Mouse (Mus musculus) brain, embryonic 18.5 days (tissue): Measurements from ENCODE around the gene Gm17555.
"Not testable (repeated sequence)": the region's sequence is repeated elsewhere in the genome, so short reads cannot be mapped to it uniquely, and the experiment has no call there.

Experiments
- DNase-seq: peaks from one replicate; pipeline ENCODE4 v3.0.0-alpha.2; 2012; ENCODE audit warnings: low read depth, low spot score

The Gm17555 gene

GRCm38 (mm10) chr2:126214800-126215199 lies at the start of gene Gm17555:
Gene Gm17555, plus strand, starts transcription at chr2:126215100.
- not testable (repeated sequence) for DNase-seq

DNA sequence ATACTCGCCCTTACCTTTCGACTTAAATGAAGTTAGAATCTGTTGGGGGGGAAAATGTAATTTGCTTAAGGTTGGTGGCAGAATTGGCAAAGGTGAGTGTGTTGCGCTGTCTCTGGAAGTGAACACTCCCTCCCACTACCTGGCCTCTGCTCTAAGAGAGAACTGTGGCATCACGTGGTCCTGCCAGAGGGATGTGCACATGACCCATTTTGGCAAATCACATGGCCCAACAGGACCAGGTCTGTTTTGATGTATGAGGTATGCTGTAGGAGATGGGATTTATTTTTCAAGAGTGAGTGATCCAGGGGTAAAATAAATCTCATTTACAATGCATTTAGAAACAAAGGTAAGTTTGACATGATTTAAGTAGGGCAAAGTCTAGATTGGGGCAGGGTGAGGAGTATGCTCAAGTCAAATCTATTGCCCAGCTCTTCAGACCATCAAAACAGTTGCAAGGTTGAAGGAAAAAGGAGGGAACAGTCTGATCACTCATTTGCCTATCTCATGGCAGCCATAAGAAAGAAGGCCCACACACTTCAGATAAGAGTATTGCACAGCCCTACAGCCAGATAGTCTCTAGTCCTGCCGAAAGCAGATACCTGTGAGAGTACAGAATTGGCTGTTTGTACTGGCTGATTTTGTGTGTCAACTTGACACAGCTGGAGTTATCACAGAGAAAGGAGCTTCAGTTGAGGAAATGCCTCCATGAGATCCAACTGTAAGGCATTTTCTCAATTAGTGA lies 49.5 kb upstream of the Gm17555 start:
- DNase-seq, result no peak

- no peak for DNase-seq
Measured at GRCm38 (mm10) chr2:126166335-126166734, 48.6 kb upstream of the Gm17555 start.

- DNase-seq, result no peak
Measured at GRCm38 (mm10) chr2:126166848-126167617, 47.9 kb upstream of the Gm17555 start.

DNA sequence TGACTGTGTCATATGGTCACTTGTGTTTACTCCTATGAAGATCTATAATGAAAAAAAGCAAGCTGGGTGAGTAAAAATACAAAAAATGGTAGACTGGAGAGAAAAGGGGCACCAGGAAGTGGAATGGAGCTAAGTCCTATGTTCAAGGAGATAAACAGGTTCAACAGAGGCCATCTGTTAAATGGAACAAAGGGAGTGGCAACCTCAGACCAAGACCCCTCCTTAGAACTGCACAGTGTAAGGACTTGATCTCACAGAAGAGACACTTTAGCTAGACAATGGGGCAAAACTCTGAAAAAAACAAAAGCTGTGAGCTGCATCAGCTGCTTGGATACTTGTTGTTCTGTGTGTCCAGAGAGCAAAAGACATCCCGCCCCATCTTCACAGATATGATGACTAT lies 43.5 kb upstream of the Gm17555 start:
- DNase-seq, result no peak

- no peak for DNase-seq
Measured at GRCm38 (mm10) chr2:126191306-126191705, 23.6 kb upstream of the Gm17555 start.

DNA sequence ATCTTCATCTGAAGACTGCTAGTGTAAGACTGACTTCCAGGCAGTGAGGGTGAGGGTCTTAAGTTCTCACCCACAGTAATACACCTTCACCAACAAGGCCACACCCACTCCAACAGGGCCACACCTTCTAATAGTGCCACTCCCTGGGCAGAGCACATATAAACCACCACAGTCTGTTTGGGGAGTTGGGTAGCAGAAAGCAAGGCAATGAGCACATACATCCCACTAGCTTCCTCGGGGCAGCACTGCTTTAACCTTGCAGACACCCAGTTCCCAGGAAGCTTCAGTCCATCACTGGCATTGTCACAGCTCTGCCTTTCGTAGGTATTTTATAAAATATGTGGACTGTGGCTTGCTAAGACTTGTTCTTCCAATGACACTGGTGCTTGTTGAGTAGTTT lies 22.8 kb upstream of the Gm17555 start:
- no peak for DNase-seq

DNA sequence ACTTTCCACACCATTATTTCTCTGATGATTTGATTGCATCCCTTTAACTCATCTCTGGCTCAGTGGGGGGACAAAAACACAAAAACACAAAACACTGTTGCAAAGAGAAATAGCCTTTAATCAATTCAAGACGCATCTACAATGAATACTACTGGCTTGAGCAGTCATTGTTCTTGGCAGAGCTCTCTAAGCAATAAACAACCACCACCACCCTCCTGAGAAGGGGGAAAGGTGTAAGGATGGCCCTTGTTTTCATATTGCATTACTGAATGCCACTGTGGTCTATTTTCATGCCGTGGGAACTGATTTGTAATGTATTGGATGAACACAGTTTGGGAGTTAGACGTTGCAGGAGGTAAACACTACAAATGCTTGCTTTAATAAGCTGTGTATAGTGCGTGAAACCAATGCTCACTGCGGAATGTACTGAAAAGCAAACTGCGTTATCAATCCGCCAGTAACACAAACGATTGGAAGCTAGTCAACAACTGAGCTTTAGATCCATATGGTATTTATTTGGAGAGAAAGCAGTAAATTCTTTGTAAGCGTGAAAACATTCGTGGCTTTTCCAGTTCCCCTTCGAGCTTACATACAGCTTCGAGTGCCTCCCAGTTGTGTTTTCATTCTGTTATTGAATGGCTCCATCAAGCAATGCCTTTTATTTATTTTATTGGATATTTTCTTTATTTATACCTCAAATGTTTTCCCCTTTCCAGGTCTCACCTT lies 19.1 kb upstream of the Gm17555 start:
- no peak for DNase-seq

- no peak for DNase-seq
Measured at GRCm38 (mm10) chr2:126198971-126199370, 15.9 kb upstream of the Gm17555 start.

GRCm38 (mm10) chr2:126211011-126211680 lies 3.8 kb upstream of the Gm17555 start:
- no peak for DNase-seq

- no peak for DNase-seq
Measured at GRCm38 (mm10) chr2:126227581-126227980, 12.7 kb downstream of the Gm17555 start.

DNA sequence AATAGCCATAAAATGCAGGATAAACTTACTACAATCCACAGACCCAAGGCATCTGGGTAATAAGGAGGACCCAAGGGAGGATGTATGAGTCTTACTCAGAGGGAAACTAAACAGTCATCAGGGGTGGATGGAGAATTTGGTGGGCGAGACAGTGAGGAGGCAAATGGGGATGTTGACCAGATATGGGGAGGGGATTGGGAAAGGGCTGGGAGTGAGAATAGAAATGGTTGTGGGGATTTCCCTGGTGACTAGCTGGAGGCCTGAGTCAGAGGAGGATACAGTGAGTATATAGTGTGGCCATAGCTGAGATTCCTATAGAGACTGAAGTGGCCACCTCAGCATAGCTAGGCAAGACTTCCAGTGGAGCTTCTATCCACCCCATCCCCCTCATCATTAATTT lies 16.8 kb downstream of the Gm17555 start:
- DNase-seq, result no peak

DNA sequence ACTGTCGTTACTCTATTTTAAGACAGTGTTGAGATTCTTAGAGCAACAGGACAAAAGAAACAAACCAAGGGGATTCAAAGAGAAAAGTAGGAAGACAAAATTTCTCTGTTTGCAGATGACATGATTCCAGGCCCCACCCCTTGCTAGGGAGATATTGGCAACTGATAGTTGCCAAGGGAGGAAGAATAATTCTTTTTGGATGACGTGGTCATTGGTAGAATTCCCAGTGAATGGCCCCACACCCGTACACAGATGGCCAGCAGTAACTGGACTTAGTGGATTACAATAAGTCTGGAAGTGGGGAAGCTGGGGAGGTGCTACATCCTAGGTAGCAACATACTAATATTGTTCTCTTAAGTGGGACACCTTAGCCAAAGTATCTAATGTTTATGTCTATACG lies 22.0 kb downstream of the Gm17555 start:
- no peak for DNase-seq

DNA sequence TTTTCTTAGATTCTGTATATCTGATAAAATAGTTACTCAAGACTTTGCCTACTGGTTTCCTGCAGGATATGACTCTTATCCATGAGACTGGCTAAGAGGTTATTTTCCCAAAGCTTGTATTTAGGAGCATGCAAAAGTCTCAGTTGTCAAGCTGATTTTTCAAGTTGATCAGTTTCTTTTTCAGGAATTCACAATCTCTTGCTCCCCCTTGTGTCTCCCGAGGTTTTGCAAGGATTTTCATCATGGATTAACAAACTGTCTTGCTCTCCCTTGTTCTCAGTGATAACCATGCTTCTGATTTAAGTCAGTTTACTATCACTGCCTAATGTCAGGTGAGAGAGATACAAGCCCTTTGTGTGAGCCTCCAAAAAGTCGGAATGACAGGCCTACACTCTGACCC lies 30.5 kb downstream of the Gm17555 start:
- no peak for DNase-seq

GRCm38 (mm10) chr2:126248536-126248935 lies 33.6 kb downstream of the Gm17555 start:
- DNase-seq, result no peak

DNA sequence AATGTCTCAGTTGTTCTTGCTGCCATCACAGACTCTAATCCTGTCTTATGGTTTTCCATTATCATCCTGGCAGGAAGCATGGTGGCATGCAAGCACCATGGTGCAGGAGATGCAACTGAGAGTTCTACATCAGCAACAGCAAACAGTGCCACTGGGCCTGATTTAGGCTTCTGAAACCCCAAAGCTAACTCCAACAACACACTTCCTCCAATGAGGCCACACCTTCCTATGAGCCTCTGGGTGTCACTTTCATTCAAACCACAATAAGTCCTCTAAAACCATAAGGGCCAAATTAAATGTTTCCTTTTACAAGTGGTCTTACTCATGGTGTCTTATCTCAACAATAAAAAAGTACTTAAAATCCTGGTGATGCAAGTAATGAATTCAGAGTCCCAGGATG lies 37.3 kb downstream of the Gm17555 start:
- no peak for DNase-seq
